Mouse (Mus musculus) lung, postnatal 10 days (tissue): ENCODE measurements around the gene 1700007K13Rik.
A peak's percentile ranks its signal among the peaks of the same experiment; 100 is the strongest.
"Not testable (repeated sequence)": the region's sequence is repeated elsewhere in the genome, so short reads cannot be mapped to it uniquely, and the experiment has no call there.

ENCODE experiments used
- DNase-seq: peaks from one replicate; pipeline ENCODE4 v3.0.0; 2021

The 1700007K13Rik gene

GRCm38 (mm10) chr2:28465836-28466518 is at the start of gene 1700007K13Rik:
Gene 1700007K13Rik, minus strand, starts transcription at chr2:28466332.
- DNase-seq = peak; percentile 72

DNA sequence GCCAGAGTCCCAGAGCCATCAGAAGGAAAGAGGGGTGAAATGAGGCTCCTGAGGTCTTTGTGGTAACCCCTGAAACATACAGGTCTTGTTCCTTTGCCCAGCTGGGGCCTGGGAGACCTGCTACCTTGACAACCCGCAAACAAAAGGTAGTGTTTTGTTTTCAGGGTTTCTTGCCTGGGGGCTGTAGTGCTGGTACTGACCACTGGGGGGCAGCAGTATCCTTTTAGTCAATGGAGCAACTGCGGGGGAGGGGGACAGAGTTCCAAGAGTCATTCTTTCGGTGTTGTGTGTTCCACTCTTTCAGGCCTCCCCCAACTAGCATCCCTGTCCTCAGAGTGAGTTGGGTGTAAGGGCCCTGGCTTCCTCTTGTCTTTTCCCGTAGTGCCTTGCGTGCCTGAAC is 48.4 kb upstream of the 1700007K13Rik start:
- peak; percentile 93 for DNase-seq

DNA sequence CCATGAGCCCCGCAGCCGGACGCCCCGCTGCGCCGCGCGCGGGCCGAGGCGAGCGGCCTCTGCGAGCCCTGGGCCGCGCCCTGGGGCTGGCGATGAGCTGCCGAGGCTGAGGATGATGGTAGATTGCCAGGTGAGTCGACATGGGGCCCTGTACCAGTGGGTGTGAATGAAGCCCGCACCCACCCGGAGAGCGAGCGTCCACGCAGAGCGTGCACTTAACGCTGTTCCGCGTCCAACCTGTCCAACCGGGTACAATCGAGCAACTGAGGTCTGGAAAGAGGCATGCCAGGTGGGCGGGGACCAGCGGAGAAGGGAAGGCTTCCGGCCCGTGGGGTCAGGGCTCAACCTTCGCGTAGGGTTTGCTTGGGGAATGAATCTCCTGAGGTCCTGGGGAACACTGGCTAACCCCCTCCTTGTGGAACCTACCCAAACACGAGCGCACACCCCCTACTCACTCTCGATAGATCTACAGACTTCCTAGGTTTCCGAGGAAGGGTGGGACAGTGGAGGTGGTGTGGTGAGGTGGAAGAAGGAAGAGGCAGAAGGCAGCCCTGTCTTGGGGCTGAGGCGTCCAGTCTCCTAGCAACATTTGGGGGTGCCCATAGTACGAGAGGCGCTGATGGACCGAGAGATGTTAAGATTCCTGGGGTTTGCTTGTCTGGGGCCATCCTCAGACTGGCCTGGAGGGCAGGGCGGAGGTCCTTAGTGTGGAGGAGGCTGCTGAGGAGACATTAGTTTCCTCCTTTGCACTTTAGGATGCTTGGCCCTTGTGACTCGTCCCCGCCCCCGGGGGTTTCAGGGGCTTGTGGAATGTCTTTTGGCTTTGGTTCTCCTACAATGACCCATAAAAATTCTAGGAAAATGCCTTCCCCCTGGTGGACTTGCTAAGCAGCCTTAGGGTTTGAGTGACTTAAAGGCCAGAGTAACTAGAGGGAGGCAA is 47.6 kb upstream of the 1700007K13Rik start:
- peak; percentile 50 for DNase-seq

DNA sequence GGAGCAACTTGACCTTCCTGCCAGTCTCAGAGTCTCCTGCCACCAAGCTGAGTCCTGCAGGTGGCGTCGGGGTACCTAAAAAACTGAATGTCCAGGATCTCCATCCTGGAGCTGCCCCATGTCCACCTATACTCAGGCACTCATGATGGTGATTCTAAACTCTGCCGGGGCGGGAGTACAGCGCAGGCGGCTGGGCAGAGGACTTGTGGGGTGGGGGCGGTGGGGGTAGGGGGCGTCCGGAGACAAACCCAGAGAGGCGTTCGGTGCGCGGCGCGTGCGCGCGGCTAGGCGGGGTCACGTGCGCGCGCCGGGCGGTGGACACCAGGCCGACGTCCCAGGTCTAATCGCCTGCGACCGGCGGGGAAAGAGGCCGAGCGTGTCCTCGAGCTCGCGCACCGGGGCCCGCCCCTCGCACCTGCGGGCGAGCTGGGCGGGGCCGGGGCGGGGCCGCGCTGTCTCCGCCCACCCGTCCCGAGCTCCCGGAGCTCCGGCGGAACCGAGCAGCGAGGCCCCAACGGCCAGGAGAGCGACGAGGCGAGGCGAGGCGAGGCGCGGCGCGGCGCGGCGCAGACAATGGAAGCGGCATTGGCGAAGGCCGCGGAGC is 46.8 kb upstream of the 1700007K13Rik start, which contains the start of gene Ralgds:
Gene Ralgds (plus strand): TSS at position 328 of the 604 bp plus-strand sequence.
- peak; percentile 64 for DNase-seq

- DNase-seq = not testable (repeated sequence)
Observed at GRCm38 (mm10) chr2:28511600-28511999, 45.5 kb upstream of the 1700007K13Rik start.

DNA sequence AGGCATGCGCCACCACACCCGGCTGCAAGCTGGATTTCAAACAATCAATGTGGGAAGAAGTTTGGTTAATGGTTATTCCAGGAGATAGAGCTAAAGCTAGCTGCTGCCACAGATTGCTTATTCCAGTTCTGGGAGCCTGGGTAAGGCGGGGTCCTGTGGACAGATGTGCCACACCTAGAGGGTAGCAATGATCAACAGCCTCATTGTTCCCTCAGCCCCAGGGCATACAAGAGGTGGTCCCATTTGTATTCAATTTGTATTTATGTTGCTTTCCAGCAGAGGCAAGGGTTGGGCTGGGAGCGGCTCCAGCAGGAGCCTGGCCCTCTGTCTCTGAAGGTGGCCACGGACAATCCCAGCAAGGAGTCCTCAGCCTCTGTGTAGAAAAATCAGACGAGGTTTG is 40.2 kb upstream of the 1700007K13Rik start:
- DNase-seq = peak; percentile 0

DNA sequence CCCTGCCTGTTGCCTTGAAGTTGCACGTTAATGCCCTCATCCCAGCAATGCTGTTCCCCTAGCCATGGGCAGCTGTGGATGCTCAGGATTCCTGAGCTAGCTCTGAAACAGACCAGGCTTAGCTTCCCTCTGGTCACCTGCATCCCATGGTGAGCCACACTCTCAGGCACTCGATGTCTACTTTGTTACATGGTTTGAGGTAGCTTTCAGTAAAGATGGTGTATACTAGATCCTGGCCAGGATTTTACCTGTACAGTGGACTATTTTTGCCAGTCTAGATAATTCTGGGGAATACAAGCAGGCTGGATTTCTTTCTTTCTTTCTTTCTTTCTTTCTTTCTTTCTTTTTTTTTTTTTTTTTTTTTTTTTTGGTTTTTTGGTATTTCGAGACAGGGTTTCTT is 39.7 kb upstream of the 1700007K13Rik start, which contains the start of gene Gm10134:
Gene Gm10134 (plus strand): TSS at position 301 of the 400 bp plus-strand sequence.
- no peak for DNase-seq

GRCm38 (mm10) chr2:28504676-28505075 is 38.5 kb upstream of the 1700007K13Rik start:
- DNase-seq = no peak

DNA sequence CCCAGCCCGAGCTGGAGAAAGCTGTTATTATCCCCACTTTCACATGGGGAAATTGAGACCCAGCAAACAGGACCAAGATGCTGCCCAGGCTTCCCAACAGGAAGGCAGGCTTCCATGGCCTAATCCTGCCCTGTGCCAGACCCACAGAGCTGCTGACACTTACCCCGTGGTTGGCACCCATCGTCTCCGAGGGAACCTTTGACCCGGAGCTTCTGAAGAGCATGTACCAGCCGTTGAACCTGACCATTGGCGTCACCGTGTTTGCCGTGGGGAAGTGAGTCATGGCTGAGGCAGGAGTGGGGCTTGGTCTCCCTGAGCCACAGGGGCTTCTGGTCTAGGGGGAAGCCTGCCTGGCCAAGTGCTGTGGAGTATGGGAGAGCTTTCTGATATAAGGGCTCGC is 36.9 kb upstream of the 1700007K13Rik start:
- no peak for DNase-seq

GRCm38 (mm10) chr2:28498431-28498830 is 32.3 kb upstream of the 1700007K13Rik start:
- no peak for DNase-seq

- no peak for DNase-seq
Observed at GRCm38 (mm10) chr2:28497561-28497960, 31.4 kb upstream of the 1700007K13Rik start.

GRCm38 (mm10) chr2:28496671-28497070 is 30.5 kb upstream of the 1700007K13Rik start, which contains the start of gene Gbgt1:
Gene Gbgt1, plus strand, starts transcription at chr2:28496891.
- peak; percentile 23 for DNase-seq

GRCm38 (mm10) chr2:28495801-28496595 is 29.9 kb upstream of the 1700007K13Rik start:
- DNase-seq = no peak

DNA sequence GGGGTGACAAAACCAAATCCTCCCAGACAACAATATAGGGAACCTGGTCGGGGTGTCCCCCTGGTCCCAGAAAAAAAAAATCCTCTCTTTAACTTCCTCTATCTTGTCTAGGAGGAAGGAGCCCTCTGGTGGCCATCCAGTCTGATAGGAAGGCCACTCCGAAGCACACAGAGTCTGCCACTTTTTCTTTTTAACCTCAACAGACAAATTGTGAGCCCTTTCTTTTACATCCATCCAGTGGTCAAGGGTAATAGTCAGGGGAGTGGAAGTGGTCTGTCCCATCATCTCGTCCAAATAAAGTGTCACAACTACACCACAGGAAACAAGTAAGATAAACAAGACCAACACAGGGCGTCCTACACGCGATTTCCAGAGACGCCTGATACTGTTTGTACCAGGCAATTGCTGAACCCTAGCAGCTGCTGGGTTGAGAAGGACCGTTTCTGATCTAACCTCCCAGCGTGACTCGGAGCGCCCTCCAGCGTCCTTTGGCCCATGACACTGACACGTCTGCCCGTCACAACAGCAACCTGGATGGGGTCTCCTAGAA is 29.1 kb upstream of the 1700007K13Rik start:
- DNase-seq = peak; percentile 62

GRCm38 (mm10) chr2:28494521-28494920 is 28.4 kb upstream of the 1700007K13Rik start:
- DNase-seq = no peak

DNA sequence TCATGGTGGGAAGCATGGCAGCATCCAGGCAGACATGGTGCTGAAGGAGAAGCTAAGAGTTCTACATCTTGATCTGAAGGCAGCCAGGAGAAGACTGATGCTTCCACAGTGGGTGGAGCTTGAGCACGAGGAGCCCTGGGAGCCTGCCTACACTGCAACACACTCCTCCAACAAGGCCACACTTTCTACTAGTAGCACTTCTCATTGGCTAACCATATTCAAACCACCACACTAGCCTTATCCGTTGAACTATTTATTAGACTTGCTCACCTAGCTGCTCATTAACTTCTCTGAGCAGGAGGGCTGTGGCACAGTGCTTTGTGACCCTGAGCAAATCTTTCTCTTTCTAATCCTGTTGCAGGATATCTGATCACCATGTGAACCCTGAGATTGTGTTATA is 17.7 kb upstream of the 1700007K13Rik start:
- DNase-seq = no peak

DNA sequence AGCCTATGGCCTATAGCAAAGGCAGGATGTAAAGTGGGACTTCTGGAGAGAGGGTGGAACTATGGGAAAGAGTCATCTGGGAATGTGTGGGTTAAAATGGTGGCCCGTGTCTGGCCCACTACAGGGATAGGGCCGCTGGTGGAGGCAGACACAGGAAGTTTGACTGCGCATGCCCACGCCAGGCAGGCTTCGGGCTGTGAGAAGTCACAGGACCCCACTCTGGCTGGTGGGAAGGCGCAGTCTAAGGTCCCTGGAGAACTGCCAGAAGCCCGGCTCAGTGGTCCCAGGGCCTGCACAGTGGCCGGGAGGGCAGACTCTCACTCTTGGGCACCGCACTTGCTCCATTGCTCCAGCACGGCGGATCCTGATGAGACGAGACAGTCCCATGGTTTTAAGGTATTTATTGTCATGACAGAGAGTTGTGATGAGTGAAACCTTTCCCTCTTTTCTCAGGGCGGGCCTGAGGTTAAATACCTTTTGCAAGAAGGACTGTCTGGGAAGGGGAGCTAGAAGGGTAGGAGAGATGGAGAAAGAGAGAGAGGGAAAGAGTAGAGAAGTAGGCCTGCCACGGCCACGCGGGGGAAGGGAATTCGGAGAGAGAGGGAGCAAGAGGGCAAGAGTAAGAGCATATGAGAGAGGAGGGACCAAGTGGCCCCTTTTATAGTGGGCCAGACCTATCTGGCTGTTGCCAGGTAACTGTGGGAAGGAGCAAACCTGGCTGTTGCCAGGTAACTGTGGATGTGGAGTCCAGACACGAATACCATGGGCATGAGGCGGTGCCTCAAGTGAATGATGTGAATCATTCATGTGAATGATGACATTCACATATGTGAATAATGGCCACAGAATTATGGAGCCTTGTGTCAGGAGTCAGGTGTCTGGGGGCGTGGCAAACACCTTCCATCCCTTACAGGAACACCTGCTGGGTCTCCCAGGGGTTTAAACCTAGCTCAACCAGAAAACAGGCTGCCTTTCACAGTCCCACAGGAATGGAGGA is 13.4 kb upstream of the 1700007K13Rik start:
- DNase-seq = peak; percentile 44

DNA sequence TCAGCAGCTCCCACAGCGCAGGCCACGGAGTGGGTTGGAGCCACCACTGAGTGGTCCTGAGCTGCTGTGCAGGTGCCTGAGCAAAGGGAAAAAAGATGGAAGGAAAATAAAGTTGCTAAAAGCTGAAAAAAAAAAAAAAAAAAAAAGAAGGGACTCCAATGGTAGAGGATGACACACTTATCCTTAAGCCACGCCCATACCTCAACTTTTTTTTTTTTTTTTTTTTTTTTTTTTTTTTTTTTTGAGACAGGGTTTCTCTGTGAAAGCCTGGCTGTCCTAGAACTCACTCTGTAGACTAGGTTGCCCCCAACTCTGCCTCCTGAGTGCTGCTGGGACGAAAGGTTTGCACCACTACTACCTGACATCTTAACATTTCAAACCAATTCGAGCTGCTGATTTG is 11.9 kb upstream of the 1700007K13Rik start:
- not testable (repeated sequence) for DNase-seq

DNA sequence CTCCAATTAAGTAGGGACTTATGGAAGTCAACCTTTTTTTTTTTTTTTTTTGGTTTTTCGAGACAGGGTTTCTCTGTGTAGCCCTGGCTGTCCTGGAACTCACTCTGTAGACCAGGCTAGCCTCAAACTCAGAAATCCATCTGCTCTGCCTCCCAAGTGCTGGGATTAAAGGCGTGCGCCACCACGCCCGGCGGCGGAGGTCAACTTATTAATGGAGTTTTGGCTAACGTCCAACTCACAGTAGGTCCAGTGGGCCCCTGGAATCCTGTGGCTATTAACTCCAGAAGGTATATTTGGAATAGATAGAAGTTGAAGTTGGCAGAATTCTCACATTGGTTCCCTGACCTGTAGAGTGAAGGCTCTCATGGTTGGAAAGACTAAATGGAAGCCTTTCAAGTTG is 5.9 kb upstream of the 1700007K13Rik start:
- not testable (repeated sequence) for DNase-seq

GRCm38 (mm10) chr2:28470591-28470990 is 4.5 kb upstream of the 1700007K13Rik start:
- DNase-seq = no peak

DNA sequence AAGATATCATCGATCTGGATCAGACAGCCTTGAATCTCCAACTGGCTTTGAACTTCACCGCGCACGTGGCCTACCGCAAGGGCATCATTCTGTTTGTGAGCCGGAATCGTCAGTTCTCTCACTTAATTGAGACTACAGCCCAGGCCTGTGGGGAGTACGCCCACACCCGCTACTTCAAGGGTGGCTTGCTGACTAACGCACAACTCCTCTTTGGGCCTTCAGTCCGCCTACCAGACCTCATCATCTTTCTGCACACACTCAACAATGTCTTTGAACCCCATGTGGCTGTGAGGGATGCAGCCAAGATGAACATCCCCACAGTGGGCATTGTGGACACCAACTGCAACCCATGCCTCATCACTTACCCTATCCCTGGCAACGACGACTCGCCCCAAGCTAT is 3.3 kb upstream of the 1700007K13Rik start:
- no peak for DNase-seq
